Mouse (Mus musculus) limb, embryonic 15.5 days (tissue): ENCODE data around the gene Ccdc39. TPM values are rescaled to one million over a fixed set of nuclear protein-coding genes. Genes with fewer than 3 reads are reported as not detected.

Experiments used
- ATAC-seq: fragments of 200-750 bp; cut with Nextera tagmentation; 2 replicates; pipeline ENCODE4 v1.8.0; 2017; ENCODE audit warnings: low read depth, moderate TSS enrichment; ENCODE audit not compliant: insufficient number of reproducible peaks, low FRiP score, low TSS enrichment
- H3K27ac ChIP-seq: fragments of 300-500 bp; sonication (generic); 2 replicates; pipeline ENCODE4 v1.5.1; 2015; ENCODE audit warnings: moderate library complexity, mild to moderate bottlenecking, inconsistent platforms
- H3K27me3 ChIP-seq: fragments of 300-500 bp; sonication (generic); 2 replicates; pipeline ENCODE4 v1.6.1; 2015; ENCODE audit warnings: inconsistent platforms
- H3K36me3 ChIP-seq: fragments of 300-500 bp; sonication (generic); 2 replicates; pipeline ENCODE4 v1.6.1; 2015; ENCODE audit warnings: inconsistent platforms
- H3K4me1 ChIP-seq: fragments of 300-500 bp; sonication (generic); 2 replicates; pipeline ENCODE4 v1.6.1; 2015; ENCODE audit warnings: inconsistent platforms
- H3K4me2 ChIP-seq: fragments of 300-500 bp; sonication (generic); 2 replicates; pipeline ENCODE4 v1.6.1; 2015; ENCODE audit warnings: mild to moderate bottlenecking, inconsistent platforms
- H3K4me3 ChIP-seq: fragments of 300-500 bp; sonication (generic); 2 replicates; pipeline ENCODE4 v1.5.1; 2015; ENCODE audit warnings: mild to moderate bottlenecking, inconsistent platforms
- H3K9ac ChIP-seq: fragments of 300-500 bp; sonication (generic); 2 replicates; pipeline ENCODE4 v1.6.1; 2015; ENCODE audit warnings: inconsistent platforms
- H3K9me3 ChIP-seq: fragments of 300-500 bp; sonication (generic); 2 replicates; pipeline ENCODE4 v1.6.1; 2016; ENCODE audit warnings: inconsistent platforms
- WGBS: fragments of 180-500 bp; shearing (Covaris S2); methylation state at CpG from one replicate; pipeline ENCODE4 v1.1.7; 2015; 5-methylcytosine and 5-hydroxymethylcytosine counted together
- polyA plus RNA-seq: library from polyadenylated mRNA; unstranded; fragments of >200 nt; fragmentation: Nextera tagmentation; extraction: Ambion mirVana; gene quantifications from 2 replicates; pipeline ENCODE4 v1.2.1, GENCODE M21; 2015

Ccdc39 gene
- polyA plus RNA-seq, 1 experiment from 2014 or later, result 3.3 TPM

DNA sequence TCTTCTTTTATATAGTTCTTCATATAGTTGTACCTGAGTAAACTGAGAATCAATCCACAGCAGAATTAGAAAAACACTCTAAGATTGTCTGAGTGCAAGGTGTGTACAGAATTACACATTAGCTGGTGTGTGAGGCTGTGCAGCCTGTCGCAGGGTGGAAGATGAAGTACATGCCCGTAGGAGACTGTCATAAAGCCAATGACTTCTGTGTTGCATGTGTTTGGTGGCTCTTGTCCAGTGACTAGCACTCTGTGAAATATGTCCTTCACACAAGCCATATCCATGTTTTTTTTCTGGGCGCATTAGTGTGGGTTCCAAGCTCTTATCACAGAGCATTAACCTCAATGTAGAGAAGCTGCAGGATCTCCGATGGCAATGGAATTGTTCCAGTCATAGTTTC, 6.7 kb upstream of the Ccdc39 start:
- no peaks in the 10 kb centered on the region for H3K36me3 ChIP-seq
- H3K27ac ChIP-seq, result no peak overlapping the region
- no peak overlapping the region for H3K4me2 ChIP-seq
- H3K4me3 ChIP-seq, result no peak overlapping the region
- no peak overlapping the region for H3K9ac ChIP-seq
- no peak for ATAC-seq
- no peaks in the 10 kb centered on the region for H3K27me3 ChIP-seq
- no peaks in the 10 kb centered on the region for H3K4me1 ChIP-seq
- H3K9me3 ChIP-seq, result no peaks in the 10 kb centered on the region
- 83% methylated on average over 4 of the region's 4 CpGs for WGBS

GRCm38 (mm10) chr3:33846639-33847038, 2.5 kb upstream of the Ccdc39 start:
- Histone ChIP-seq H3K4me3 (no peak overlapping the region), H3K36me3 (no peaks in the 10 kb centered on the region), H3K4me2 (no peak overlapping the region), H3K27me3 (no peaks in the 10 kb centered on the region), H3K9me3 (no peaks in the 10 kb centered on the region), H3K4me1 (0 out of 2 replicates have a peak, but pooled peaks cover 2% of the 10 kb centered on the region), H3K27ac (no peak overlapping the region), H3K9ac (no peak overlapping the region)
- ATAC-seq, result no peak
- 79% methylated on average over 6 of the region's 6 CpGs for whole genome bisulfite sequencing

DNA sequence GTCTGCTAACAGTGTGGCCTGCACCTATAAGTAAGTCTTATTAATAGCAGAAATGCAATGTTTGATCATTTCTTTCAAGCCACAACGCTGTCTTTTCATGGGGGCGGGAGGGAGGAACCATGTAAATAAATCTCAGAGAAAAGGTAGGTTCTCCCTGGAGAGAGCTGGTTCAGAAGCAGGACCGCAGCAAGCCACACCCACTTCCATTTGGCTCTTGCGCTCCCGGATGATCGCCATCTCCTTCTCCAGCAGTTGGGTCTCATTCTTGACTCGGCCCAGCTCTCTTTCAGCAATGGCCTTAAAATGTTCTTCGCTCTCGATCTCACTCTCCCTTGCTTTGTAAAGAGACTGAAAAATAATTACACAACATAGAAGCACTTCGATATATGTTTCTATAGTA, 5.2 kb downstream of the Ccdc39 start:
- Histone ChIP-seq H3K9ac (no peak overlapping the region), H3K36me3 (no peaks in the 10 kb centered on the region), H3K4me2 (no peak overlapping the region), H3K27ac (no peak overlapping the region), H3K4me3 (no peak overlapping the region), H3K27me3 (no peaks in the 10 kb centered on the region), H3K9me3 (no peaks in the 10 kb centered on the region), H3K4me1 (0 out of 2 replicates have a peak, but pooled peaks cover 2% of the 10 kb centered on the region)
- no peak for ATAC-seq
- 52% methylated on average over 10 of the region's 10 CpGs for WGBS

- Histone ChIP-seq H3K4me3 (no peak overlapping the region), H3K4me2 (no peak overlapping the region), H3K9ac (no peak overlapping the region), H3K27ac (no peak overlapping the region), H3K27me3 (no peaks in the 10 kb centered on the region), H3K36me3 (no peaks in the 10 kb centered on the region), H3K9me3 (no peaks in the 10 kb centered on the region), H3K4me1 (no peaks in the 10 kb centered on the region)
- WGBS, result 93% methylated on average over 13 of the region's 13 CpGs
- ATAC-seq, result no peak
These were observed 7.5 kb downstream of the Ccdc39 start for GRCm38 (mm10) chr3:33836576-33836975.

GRCm38 (mm10) chr3:33832351-33832750, 11.8 kb downstream of the Ccdc39 start:
- no peak for ATAC-seq
- H3K4me3 ChIP-seq, result no peak overlapping the region
- no peaks in the 10 kb centered on the region for H3K9me3 ChIP-seq
- 81% methylated on average over 10 of the region's 10 CpGs for WGBS
- H3K36me3 ChIP-seq, result no peaks in the 10 kb centered on the region
- H3K27me3 ChIP-seq, result no peaks in the 10 kb centered on the region
- no peak overlapping the region for H3K27ac ChIP-seq
- H3K9ac ChIP-seq, result no peak overlapping the region
- H3K4me2 ChIP-seq, result no peak overlapping the region
- no peaks in the 10 kb centered on the region for H3K4me1 ChIP-seq

DNA sequence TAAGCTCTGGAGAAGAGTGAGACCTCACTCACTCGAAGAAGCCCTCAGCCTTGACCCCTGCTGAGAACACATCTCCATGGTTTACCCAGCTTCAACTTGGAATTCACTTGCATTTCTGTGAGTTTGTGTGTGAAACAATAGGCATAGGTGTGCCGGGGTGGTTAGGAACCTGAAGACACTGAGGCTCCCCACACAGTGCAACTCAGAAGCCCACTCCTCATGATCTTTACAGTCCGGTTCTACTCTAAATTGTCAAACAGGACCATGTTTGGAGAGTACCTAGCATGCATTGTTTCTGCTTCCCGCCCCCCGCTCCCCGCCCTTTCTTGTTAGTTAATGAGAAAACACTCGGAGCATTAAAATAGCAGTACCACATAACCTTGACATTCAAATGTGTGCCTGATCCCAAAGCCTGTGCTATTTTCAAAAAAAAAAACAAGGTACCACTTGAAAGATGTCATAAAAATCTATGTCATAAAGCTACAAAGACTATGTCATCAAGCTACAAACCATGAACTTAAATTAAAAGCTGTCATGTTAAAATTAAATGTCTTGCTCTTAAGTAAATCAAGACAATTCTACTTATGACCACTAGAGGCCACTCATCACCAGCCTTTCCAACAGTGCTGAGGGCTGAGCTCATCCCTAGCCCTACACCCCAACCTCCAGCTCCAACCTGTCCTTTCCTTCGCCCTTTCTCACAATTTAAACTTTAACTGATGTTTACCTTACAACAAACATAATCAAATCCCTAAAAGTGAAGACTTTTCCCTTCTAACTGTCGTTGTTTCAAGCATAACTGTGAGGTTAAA, 19.8 kb downstream of the Ccdc39 start:
- no peak for ATAC-seq
- H3K4me1 ChIP-seq, result no peaks in the 10 kb centered on the region
- no peaks in the 10 kb centered on the region for H3K9me3 ChIP-seq
- H3K9ac ChIP-seq, result no peak overlapping the region
- WGBS, result 44% methylated on average over 9 of the region's 9 CpGs
- no peaks in the 10 kb centered on the region for H3K36me3 ChIP-seq
- H3K27ac ChIP-seq, result no peak overlapping the region
- H3K4me3 ChIP-seq, result no peak overlapping the region
- no peaks in the 10 kb centered on the region for H3K27me3 ChIP-seq
- no peak overlapping the region for H3K4me2 ChIP-seq

GRCm38 (mm10) chr3:33807151-33807550, 37.0 kb downstream of the Ccdc39 start:
- WGBS, result 83% methylated on average over 1 of the region's 1 CpGs
- no peak for ATAC-seq
- no peaks in the 10 kb centered on the region for H3K27me3 ChIP-seq
- H3K9ac ChIP-seq, result no peak overlapping the region
- no peak overlapping the region for H3K27ac ChIP-seq
- H3K36me3 ChIP-seq, result peaks cover 40% of the 10 kb centered on the region
- H3K4me2 ChIP-seq, result no peak overlapping the region
- no peaks in the 10 kb centered on the region for H3K9me3 ChIP-seq
- no peak overlapping the region for H3K4me3 ChIP-seq
- no peaks in the 10 kb centered on the region for H3K4me1 ChIP-seq

DNA sequence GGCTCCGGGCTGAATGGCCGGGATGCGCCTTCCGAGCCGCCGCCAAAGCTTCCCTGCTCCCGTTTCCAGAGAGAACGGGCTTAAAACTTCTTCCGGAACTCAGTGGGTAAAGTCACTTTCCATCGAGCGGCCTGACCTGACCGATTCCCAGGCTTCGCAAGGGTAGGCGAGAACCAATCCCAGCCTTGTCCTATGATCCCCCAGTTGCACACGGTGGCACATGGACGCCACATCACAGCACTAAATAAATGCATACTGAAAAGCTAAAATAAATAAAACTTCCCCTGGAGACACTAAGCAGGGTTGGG, 43.6 kb downstream of the Ccdc39 start:
- peak overlapping the region; percentile 95 for H3K9ac ChIP-seq
- no peaks in the 10 kb centered on the region for H3K9me3 ChIP-seq
- no peak; the same call in 1 of the 2 replicates for ATAC-seq
- peaks cover 7% of the 10 kb centered on the region for H3K4me1 ChIP-seq
- no peaks in the 10 kb centered on the region for H3K27me3 ChIP-seq
- WGBS, result 0% methylated on average over 16 of the region's 16 CpGs
- H3K4me2 ChIP-seq, result peak overlapping the region; percentile 47
- H3K4me3 ChIP-seq, result peak overlapping the region; percentile 99
- H3K36me3 ChIP-seq, result peaks cover 11% of the 10 kb centered on the region
- peak overlapping the region; percentile 100 for H3K27ac ChIP-seq

DNA sequence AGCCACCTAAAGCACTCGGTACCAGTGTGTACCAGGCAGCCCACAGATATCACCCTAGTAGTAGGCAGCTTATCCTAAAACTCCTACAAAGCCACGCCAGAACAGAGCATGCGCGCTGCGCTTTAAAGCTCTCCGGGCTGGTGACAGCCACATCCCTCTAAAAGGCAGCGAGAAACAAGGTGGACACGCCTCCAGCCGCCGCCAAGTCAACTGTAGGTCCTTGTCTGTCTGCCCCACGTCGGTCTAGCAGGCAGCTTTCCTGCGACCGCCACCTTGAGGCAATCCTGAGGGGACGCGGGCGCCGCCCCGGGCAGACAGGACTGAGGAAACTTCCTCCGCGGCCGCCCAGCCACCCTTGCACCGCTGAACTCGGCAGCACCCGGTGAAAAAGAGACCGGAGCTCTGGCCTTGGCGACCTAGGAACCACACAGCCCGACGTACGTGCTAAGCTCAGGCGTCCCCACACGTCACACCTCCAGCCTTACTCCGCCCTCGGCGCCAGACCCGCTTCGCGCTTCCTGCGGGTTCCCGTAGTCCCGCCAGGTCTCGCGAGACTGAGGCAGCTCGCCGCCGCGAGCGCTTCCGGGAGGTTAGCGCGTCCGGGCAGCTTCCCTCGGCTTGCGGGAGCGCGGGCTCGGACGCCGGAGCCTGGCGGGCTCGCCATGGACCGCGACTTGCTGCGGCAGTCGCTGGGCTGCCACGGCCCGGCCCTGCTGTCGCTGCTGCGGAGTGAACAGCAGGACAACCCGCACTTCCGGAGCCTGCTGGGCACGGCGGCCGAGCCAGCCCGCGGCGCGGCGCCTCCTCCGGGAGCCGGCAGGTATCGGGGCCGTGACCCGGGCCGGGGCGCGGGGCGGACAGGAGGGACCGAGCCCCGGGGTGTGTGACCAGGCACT, 44.2 kb downstream of the Ccdc39 start, which contains the start of gene Ttc14:
Gene Ttc14, plus strand, starts transcription at position 216 of the 896 bp plus-strand sequence.
- H3K9ac ChIP-seq, result peak within 1 kb of the TSS; percentile 95
- ATAC-seq, result peak; percentile 99
- H3K4me2 ChIP-seq, result peak within 1 kb of the TSS; percentile 58
- under 1% methylated on average over 90 of the region's 90 CpGs for WGBS
- H3K4me1 ChIP-seq, result peaks cover 7% of the 10 kb centered on the region
- H3K36me3 ChIP-seq, result peaks cover 7% of the 10 kb centered on the region
- H3K27me3 ChIP-seq, result no peaks in the 10 kb centered on the region
- H3K4me3 ChIP-seq, result peak within 1 kb of the TSS; percentile 99
- peak within 1 kb of the TSS; percentile 100 for H3K27ac ChIP-seq
- H3K9me3 ChIP-seq, result no peaks in the 10 kb centered on the region

DNA sequence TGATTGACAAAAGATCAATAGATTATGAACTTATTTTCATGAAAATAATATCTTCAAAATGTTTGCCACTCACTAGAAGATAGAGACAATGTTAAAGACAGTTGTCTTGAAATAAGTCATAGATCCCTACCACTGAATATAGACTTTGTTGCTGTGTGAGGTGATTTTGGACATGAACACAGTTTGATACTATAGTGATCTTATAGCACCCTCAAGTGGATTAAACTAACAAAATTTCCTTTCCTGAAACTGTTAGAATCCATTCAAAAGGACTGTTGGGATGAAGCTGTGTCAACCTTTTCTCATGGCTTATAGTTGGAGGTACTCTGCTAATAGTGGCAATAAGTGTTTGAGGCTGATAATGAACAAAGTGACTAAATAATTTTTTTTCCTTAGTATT, 53.1 kb downstream of the Ccdc39 start:
- ATAC-seq, result no peak
- Histone ChIP-seq H3K27ac (no peak overlapping the region), H3K9ac (no peak overlapping the region), H3K36me3 (no peaks in the 10 kb centered on the region), H3K4me2 (no peak overlapping the region), H3K4me1 (no peaks in the 10 kb centered on the region), H3K27me3 (no peaks in the 10 kb centered on the region), H3K4me3 (no peak overlapping the region), H3K9me3 (no peaks in the 10 kb centered on the region)
